Mouse (Mus musculus) small intestine, adult 2 months (tissue): Measurements from ENCODE around the gene Galnt6.

Experiments used
- CTCF ChIP-seq: fragments of 200-500 bp; IDR thresholded peaks from 2 replicates; pipeline ENCODE4 v1.5.1; 2012; ENCODE audit warnings: low read depth, mild to moderate bottlenecking, control low read depth, inconsistent platforms, low read length, moderate library complexity, mixed read lengths; ENCODE audit not compliant: insufficient replicate concordance, insufficient read length; ENCODE audit errors: extremely low read depth
- POLR2A ChIP-seq: fragments of 200-500 bp; IDR thresholded peaks from 2 replicates; pipeline ENCODE4 v1.6.1; 2012; ENCODE audit warnings: low read depth, mild to moderate bottlenecking, control low read depth, inconsistent platforms, low read length, moderate library complexity

- TF ChIP-seq POLR2A (no peak), CTCF (no peak)
Observed at GRCm38 (mm10) chr15:100680381-100680780, 48.8 kb downstream of the Galnt6 start.
